Mouse (Mus musculus) ovary, postnatal 14 days (tissue): Measurements from ENCODE around the gene Dpm1.

Experiments
- DNase-seq: peaks from one replicate; pipeline ENCODE4 v3.0.0; 2022; ENCODE audit warnings: low spot score

The Dpm1 gene

GRCm38 (mm10) chr2:168166750-168167460 lies 63.5 kb downstream of the Dpm1 start:
- DNase-seq: no peak

GRCm38 (mm10) chr2:168161978-168162377 lies 68.4 kb downstream of the Dpm1 start:
- DNase-seq: no peak

GRCm38 (mm10) chr2:168161514-168161971 lies 68.8 kb downstream of the Dpm1 start:
- no peak for DNase-seq

GRCm38 (mm10) chr2:168160370-168160930 lies 69.9 kb downstream of the Dpm1 start:
- no peak for DNase-seq
